Mouse (Mus musculus) neural tube, embryonic 11.5 days (tissue): ENCODE results near the gene Ager. TPM values are rescaled to one million over a fixed set of nuclear protein-coding genes. Genes with fewer than 3 reads are reported as not detected.
A peak's percentile ranks its signal among the peaks of the same experiment; 100 is the strongest.

ENCODE experiments used
- ATAC-seq: fragments of 200-750 bp; cut with Nextera tagmentation; 2 replicates; pipeline ENCODE4 v1.8.0; 2017; ENCODE audit warnings: moderate number of reproducible peaks, mild to moderate bottlenecking, moderate TSS enrichment, moderate library complexity; ENCODE audit not compliant: insufficient read depth, low FRiP score, low TSS enrichment
- DNase-seq: peaks from one replicate; pipeline ENCODE4 v3.0.0-alpha.2; 2015; ENCODE audit warnings: low spot score
- H3K27ac ChIP-seq: fragments of 300-500 bp; sonication (generic); 2 replicates; pipeline ENCODE4 v1.5.1; 2014; ENCODE audit warnings: low read depth, mild to moderate bottlenecking, low read length
- H3K27me3 ChIP-seq: fragments of 300-500 bp; sonication (generic); 2 replicates; pipeline ENCODE4 v1.6.1; 2014; ENCODE audit warnings: mild to moderate bottlenecking, low read length, mixed read lengths; ENCODE audit not compliant: control insufficient read depth, insufficient read depth
- H3K36me3 ChIP-seq: fragments of 300-500 bp; sonication (generic); 2 replicates; pipeline ENCODE4 v1.6.1; 2014; ENCODE audit warnings: mild to moderate bottlenecking, low read length, moderate library complexity, mixed read lengths; ENCODE audit not compliant: control insufficient read depth, insufficient read depth
- H3K4me1 ChIP-seq: fragments of 300-500 bp; sonication (generic); 2 replicates; pipeline ENCODE4 v1.6.1; 2014; ENCODE audit warnings: low read length, mixed read lengths; ENCODE audit not compliant: control insufficient read depth, insufficient read depth
- H3K4me2 ChIP-seq: fragments of 300-500 bp; sonication (generic); 2 replicates; pipeline ENCODE4 v1.6.1; 2014; ENCODE audit warnings: low read depth, mild to moderate bottlenecking, moderate library complexity
- H3K4me3 ChIP-seq: fragments of 300-500 bp; sonication (generic); 2 replicates; pipeline ENCODE4 v1.5.1; 2014; ENCODE audit warnings: low read depth, low read length
- H3K9ac ChIP-seq: fragments of 300-500 bp; sonication (generic); 2 replicates; pipeline ENCODE4 v1.6.1; 2014; ENCODE audit warnings: mild to moderate bottlenecking, low read length
- H3K9me3 ChIP-seq: fragments of 300-500 bp; sonication (generic); 2 replicates; pipeline ENCODE4 v1.6.1; 2016; ENCODE audit warnings: low read length; ENCODE audit not compliant: control insufficient read depth
- WGBS: fragments of 180-500 bp; shearing (Covaris S2); extraction: QIAGEN DNeasy Blood & Tissue Kit; methylation state at CpG from one replicate; pipeline ENCODE4 v1.1.7; 2014; 5-methylcytosine and 5-hydroxymethylcytosine counted together
- polyA plus RNA-seq: library from polyadenylated mRNA; unstranded; fragments of >200 nt; fragmentation: Nextera tagmentation; extraction: Ambion mirVana; gene quantifications from 2 replicates; pipeline ENCODE4 v1.2.1, GENCODE M21; 2014

The Ager gene
- polyA plus RNA-seq, 1 experiment from 2014 or later = 2.3 TPM

DNA sequence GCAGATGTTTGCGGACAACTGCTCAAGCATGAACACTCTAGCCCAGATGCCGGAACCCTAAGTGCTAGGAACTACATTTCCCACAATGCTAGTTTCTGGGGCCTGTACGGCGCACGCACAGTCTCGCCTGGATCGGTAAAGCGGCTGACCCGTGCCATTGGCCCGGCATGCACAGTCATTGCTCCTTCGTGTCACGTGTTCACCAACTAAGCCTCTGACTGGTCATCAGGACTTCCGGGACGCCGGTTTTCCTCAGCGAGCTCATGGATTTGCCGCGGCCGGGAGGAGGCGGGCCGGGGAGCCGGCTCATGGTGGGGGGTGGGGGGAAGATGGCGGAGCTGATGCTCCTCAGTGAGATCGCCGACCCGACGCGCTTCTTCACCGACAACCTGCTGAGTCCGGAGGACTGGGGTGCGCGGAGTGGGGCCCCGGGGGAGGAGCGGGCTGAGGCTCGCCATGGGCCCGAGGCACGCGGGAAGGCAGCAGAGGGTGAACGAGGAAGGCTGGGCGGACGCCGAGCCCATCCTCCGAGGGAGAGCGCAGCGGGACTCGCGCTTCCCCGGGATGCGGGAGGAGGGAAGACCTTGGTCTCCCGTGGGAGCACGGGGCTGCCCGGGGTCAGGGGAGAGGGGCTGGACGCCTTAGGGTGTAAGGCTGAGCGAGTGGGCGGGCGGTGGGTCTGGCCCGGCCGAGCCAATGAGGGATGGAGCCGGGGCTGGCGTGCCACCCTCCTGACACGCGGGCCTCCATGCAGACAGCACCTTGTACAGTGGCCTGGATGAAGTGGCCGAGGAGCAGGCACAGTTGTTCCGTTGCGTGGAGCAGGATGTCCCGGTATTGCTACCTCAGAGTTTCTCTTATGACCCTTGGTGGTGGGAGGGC, 49.5 kb downstream of the Ager start, which contains the start of gene Atf6b:
Gene Atf6b, plus strand, starts transcription at position 241 of the 882 bp plus-strand sequence.
- Histone ChIP-seq H3K9me3 (no peaks in the 10 kb centered on the region), H3K4me1 (peaks cover 17% of the 10 kb centered on the region), H3K36me3 (peaks cover 10% of the 10 kb centered on the region), H3K27me3 (no peaks in the 10 kb centered on the region), H3K27ac (peak within 1 kb of the TSS; percentile 20; the same call in 1 of the 2 replicates), H3K9ac (peak within 1 kb of the TSS; percentile 91), H3K4me2 (peak within 1 kb of the TSS; percentile 70), H3K4me3 (peak within 1 kb of the TSS; percentile 94)
- DNase-seq = peak; percentile 94
- WGBS = 1% methylated on average over 65 of the region's 66 CpGs
- ATAC-seq = peak; percentile 97

GRCm38 (mm10) chr17:34648141-34648890, 50.7 kb downstream of the Ager start:
- WGBS = 86% methylated on average over 16 of the region's 16 CpGs
- ATAC-seq (no peak), DNase-seq (no peak)
- H3K27me3 ChIP-seq = no peaks in the 10 kb centered on the region
- peak overlapping the region; percentile 70 for H3K4me2 ChIP-seq
- peak overlapping the region; percentile 94 for H3K4me3 ChIP-seq
- H3K4me1 ChIP-seq = peaks cover 17% of the 10 kb centered on the region
- no peak overlapping the region for H3K27ac ChIP-seq
- no peaks in the 10 kb centered on the region for H3K9me3 ChIP-seq
- H3K36me3 ChIP-seq = peaks cover 17% of the 10 kb centered on the region
- H3K9ac ChIP-seq = no peak overlapping the region

DNA sequence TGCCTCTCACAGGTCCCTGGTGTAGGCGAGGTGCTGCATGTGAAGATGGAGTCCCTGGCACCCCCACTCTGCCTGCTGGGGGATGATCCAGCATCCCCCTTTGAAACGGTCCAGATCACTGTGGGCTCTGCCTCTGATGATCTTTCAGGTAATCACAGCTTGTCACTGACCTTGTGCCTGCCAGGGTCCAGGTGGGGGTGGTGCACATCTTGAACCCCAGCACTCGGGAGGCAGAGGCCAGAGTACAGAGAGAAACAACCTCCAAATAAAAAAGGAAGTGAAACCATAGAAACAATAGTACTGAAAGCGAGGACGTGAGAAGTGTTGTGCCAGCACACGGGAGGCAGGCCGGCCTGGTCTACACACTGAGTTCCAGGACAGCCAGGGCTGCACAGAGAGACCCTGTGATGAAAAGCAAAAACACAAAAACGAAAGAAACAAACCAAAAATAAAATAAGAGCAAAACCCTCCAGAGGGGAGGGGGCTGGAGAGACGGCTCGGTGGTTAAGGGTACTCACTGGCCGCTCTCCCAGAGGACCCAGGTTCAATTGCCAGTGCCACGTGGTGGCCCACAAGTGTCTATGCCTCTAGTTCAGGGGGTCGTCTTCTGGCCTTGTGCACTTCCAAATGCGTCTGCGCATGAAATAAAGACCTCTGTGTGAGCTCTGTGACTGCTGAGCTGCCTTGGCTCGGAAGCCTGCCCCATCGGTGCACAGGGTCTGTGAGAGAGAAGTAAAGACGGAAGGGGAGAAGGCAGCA, 51.6 kb downstream of the Ager start:
- Histone ChIP-seq H3K36me3 (peaks cover 20% of the 10 kb centered on the region), H3K4me2 (no peak overlapping the region), H3K27ac (no peak overlapping the region), H3K9me3 (no peaks in the 10 kb centered on the region), H3K9ac (no peak overlapping the region), H3K4me3 (no peak overlapping the region), H3K27me3 (no peaks in the 10 kb centered on the region), H3K4me1 (peaks cover 17% of the 10 kb centered on the region)
- ATAC-seq (no peak), DNase-seq (no peak)
- 88% methylated on average over 18 of the region's 18 CpGs for WGBS

Other genes starting within 250 kb of the Ager start
- gene Btnl2, start 243.0 kb upstream of the Ager start, polyA plus RNA-seq = not detected in 2 replicates
- gene Btnl1, start 220.7 kb upstream of the Ager start, polyA plus RNA-seq = not detected in 2 replicates
- gene BC051142, start 199.0 kb upstream of the Ager start, polyA plus RNA-seq = 1.3 and 1.7 TPM in 2 replicates
- gene Btnl4, start 120.5 kb upstream of the Ager start, polyA plus RNA-seq = not detected in 2 replicates
- not detected in 2 replicates for gene Btnl6, start 80.5 kb upstream of the Ager start, polyA plus RNA-seq
- gene Notch4, start 33.6 kb upstream of the Ager start, polyA plus RNA-seq = 11.0 and 13.1 TPM in 2 replicates
- 4.0 and 5.1 TPM in 2 replicates for gene Gpsm3, start 8.1 kb upstream of the Ager start, polyA plus RNA-seq
- gene Pbx2, start 6.6 kb upstream of the Ager start, polyA plus RNA-seq = 17.0 and 17.3 TPM in 2 replicates
- 177 and 187 TPM in 2 replicates for gene Rnf5, start 5.8 kb downstream of the Ager start, polyA plus RNA-seq
- 83.3 and 91.2 TPM in 2 replicates for gene Agpat1, start 6.4 kb downstream of the Ager start, polyA plus RNA-seq
- 10.2 and 12.1 TPM in 2 replicates for gene Egfl8, start 18.1 kb downstream of the Ager start, polyA plus RNA-seq
- gene Ppt2, start 30.6 kb downstream of the Ager start, polyA plus RNA-seq = 27.6 and 30.3 TPM in 2 replicates
- gene Prrt1, start 31.7 kb downstream of the Ager start, polyA plus RNA-seq = 0.57 and 0.87 TPM in 2 replicates
- gene Fkbpl, start 46.9 kb downstream of the Ager start, polyA plus RNA-seq = 15.5 and 17.6 TPM in 2 replicates
- 78.3 and 88.4 TPM in 2 replicates for gene Atf6b, start 49.3 kb downstream of the Ager start, polyA plus RNA-seq
- 0.03 TPM in 1 of 2 replicates, not detected in the other for gene Tnxb, start 72.7 kb downstream of the Ager start, polyA plus RNA-seq
- not detected in 2 replicates for gene C4b, start 146.0 kb downstream of the Ager start, polyA plus RNA-seq
- not detected in 2 replicates for gene Cyp21a1, start 206.7 kb downstream of the Ager start, polyA plus RNA-seq
- 20.3 and 24.7 TPM in 2 replicates for gene Stk19, start 239.1 kb downstream of the Ager start, polyA plus RNA-seq
- gene Dxo, start 239.2 kb downstream of the Ager start, polyA plus RNA-seq = 69.4 and 71.0 TPM in 2 replicates